Mouse (Mus musculus) ovary, adult 18-20 months (tissue): ENCODE measurements at regions not wholly inside any gene's neighbourhood (a gene's known extent, or its start where the extent isn't known, plus 50 kb on each side); places are given as distances from the start of the nearest gene placed in this dataset.

Experiments
- DNase-seq: peaks from one replicate; pipeline ENCODE4 v3.0.0; 2022; ENCODE audit warnings: low spot score, mixed read lengths

- DNase-seq: no peak
These were observed 480.3 kb upstream of the Hs6st1 start for GRCm38 (mm10) chr1:35587900-35588299.

- DNase-seq: no peak
These were observed 479.3 kb upstream of the Hs6st1 start for GRCm38 (mm10) chr1:35588939-35589338.

GRCm38 (mm10) chr1:35600847-35601246 lies 467.4 kb upstream of the Hs6st1 start:
- DNase-seq: no peak

- DNase-seq: no peak
These were observed 453.1 kb upstream of the Hs6st1 start for GRCm38 (mm10) chr1:35615131-35615530.

DNA sequence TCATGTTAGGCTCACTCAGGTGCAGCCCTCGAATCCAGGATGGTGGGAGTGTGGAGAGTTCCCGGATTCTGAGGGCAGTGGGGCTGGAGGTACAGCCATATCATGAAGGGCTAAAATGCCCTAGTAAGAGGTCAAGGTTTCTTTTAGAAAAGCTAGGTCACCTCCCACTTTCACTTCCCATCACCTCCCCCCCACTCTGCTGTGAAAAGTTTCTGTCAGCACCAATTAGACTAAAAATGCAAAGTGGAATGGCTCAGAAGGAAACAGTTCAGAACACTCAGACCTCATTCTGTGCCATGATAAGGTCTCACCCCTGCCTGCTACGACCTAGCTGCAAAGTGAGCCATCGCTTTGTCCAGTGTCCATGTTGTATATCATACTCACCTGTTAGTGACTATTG lies 448.7 kb upstream of the Hs6st1 start:
- no peak for DNase-seq

GRCm38 (mm10) chr1:35642595-35642994 lies 425.6 kb upstream of the Hs6st1 start:
- DNase-seq: no peak

- DNase-seq: peak; percentile 6
These were observed 414.9 kb upstream of the Hs6st1 start for GRCm38 (mm10) chr1:35653119-35653956.

DNA sequence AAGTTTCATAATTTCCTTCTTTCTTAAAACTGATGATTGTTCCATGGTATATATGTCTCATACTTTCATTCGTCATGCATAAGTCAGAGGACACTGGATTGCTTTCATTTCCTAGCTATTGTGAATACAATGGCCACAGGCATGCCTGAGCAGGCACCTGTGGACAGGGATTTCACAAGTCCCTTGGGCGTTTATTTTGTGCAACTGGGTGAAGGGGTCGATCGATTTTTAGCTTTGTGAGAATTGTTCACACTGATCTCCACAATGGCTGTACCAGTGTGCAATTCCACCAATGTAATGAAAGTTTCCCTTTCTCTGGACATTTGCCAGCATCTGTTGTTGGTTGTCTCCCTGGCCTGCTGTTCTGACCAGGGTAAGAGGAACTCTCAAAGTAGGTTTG lies 405.2 kb upstream of the Hs6st1 start:
- DNase-seq: no peak

DNA sequence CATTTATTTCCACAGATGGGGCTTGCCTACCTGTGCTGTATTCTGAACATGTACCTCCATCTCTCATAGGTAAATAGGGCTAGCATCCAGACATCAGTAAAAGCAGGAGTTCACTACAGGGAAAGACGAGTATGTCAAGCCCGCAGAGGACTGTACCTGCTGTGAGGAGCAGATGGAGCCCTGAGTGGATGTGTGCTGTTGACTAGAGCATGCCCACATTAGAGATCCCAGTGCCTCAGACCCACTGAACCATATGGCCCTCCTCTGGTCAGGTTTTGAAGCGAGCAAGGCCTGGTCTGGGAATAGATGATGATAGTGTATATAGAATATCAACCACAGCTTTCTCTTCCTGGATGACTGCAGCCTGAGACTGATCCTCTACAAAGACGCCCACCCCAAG lies 394.7 kb upstream of the Hs6st1 start:
- no peak for DNase-seq

DNA sequence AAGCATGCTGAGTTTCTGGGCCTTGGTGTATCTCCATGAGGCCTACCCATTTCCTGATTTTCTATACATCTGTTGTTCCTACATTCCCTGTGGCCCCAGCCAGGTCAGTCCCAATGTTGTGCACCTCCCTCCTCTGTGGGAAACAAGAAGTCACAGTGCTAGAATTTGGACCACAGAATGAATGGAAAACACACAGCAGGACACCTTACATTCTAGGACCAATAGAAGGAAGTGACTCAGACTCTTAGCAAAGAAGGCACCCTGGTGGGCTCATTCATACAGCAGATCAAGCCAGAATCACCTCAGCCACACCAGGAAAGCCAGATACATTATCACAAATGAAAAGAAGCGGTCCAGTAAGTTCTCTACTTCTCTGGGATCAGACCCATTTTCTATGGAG lies 394.2 kb upstream of the Hs6st1 start:
- no peak for DNase-seq

- DNase-seq: no peak
These were observed 385.7 kb upstream of the Hs6st1 start for GRCm38 (mm10) chr1:35682511-35682949.

DNA sequence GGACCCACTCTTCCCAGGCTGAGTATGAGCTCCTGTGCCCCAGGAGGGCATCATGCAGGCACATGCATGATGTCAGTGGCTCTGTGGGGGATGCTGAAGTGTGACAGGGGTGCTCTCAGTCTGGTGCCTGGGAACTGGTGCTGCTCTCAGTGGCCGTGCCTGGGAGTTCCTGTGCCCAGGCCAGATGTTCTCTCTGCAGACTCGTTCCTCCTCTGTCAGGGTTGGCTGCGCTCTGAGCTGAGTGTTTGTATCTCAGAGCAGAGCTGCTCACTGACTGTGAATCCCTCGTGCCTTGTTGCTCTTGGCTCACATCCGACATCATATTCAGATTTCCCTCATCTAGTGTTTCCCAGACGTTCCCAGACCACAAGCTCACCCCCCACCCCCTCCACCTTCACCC lies 382.5 kb upstream of the Hs6st1 start:
- no peak for DNase-seq

- DNase-seq: no peak
These were observed 373.9 kb upstream of the Hs6st1 start for GRCm38 (mm10) chr1:35694349-35694748.

DNA sequence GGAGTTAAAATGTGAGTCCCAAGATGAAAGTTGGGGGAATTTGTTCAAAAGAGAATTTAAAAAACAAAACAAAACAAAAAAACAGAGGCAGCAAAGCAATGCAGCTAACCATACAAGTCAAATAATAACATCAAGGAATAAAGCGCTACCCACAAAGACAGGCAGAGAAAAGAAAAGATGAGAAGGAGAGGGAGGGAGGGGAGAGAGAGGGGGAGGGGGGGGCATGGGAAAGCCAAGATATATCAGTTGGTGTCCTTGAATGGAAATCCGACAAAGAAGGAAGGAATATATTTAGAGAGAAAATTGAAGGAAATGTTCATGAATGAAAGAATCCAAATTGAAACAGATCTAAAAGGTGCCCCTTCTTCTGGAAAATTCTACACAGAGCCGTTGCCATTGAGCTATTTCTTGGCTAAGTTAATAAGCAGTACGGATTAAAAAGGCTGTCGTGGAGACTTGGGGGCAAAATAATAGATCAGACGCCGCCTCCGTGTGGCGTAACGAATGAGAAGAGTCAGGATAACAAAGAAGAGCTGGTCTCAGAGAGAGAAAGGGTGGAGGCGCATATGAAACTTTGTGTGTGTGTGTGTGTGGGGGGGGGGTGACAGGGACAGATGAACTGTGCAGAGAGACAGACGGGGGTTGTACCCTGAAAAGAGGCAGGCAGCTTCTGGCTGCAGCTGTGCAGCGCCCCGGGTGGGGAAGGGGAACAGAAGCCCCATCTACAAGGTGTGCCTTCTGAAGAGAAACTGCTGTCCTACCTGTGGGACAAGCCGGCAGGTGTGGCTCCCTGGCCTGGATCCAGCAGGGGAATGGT lies 373.2 kb upstream of the Hs6st1 start:
- DNase-seq: no peak

- DNase-seq: no peak
These were observed 371.0 kb upstream of the Hs6st1 start for GRCm38 (mm10) chr1:35697218-35697617.

DNA sequence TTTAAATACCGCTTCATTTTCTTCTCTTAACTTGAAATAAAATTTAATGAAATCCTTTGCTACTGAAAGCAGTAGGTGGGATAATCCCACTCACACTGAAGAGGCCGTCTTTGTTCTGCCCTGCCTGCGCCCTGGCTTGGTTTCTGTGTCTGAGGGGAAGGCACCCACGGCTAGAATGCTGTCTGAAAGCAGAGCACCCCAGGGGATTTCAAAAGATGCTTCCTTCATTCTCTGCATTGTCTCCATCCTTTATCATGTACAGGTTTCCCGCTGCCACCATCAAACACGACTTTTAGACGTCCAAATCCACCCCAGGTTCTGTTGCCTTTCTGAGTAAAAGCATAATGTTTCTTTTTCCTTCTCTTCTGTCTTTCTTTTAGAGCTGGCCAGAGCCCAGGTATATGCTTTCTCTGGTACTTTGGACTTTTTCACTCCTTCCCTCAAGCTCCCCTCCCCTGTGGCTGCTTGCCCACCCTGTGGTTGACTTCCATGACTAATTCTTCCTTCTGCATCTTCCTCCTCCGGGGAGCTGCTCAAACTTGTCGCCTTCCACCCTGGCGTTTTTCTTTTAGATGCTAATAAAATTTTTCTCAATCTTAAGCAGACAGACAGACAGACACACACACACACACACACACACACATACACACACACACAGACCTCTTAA lies 370.2 kb upstream of the Hs6st1 start:
- no peak for DNase-seq

- no peak for DNase-seq
These were observed 365.6 kb upstream of the Hs6st1 start for GRCm38 (mm10) chr1:35702585-35702984.

- DNase-seq: no peak
These were observed 361.9 kb upstream of the Hs6st1 start for GRCm38 (mm10) chr1:35706336-35706735.

DNA sequence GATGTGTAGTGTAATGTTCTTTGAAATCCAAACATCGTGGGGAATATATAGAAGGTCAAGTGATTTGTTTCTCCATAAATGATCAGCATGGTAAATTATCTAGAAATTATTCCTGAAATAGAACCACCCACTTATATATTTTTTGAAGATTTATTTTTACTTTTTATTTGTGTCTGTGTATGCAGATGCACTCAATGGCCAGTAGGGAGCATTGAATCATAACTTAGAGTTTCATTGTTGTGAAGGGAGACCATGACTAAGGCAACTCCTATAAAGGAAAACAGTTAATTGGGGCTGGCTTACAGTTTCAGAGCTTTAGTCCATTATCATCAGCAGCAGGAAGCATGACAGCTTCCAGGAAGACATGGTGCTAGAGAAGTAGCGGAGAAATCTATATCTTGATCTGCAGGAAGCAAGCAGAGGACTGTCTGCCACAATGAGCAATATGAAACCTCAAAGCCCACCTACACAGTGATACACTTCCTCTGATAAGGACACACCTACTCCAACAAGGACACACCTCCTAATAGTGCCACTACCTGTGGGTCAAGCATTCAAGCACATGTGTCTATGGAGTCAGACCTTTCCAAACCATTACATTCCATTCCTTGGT lies 359.9 kb upstream of the Hs6st1 start:
- DNase-seq: no peak

DNA sequence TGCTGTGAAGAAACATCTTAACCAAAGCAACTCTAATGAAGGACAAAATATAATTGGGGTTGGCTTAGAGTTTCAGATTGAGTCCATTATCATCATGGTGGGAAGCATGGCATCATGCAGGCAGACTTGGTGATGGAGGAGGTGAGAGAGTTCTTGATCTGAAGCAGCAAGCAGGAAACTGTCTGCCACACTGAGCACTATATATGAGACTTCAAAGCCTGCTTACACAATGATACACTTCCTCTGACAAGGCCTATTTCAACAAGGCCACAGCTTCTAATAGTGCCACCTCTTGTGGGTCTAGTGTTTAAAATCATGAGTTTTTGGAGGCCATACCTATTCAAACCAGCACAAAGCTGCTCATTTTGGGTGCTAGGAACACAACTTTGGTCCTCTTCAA lies 359.0 kb upstream of the Hs6st1 start:
- DNase-seq: no peak

- DNase-seq: no peak
These were observed 354.2 kb upstream of the Hs6st1 start for GRCm38 (mm10) chr1:35713961-35714360.

DNA sequence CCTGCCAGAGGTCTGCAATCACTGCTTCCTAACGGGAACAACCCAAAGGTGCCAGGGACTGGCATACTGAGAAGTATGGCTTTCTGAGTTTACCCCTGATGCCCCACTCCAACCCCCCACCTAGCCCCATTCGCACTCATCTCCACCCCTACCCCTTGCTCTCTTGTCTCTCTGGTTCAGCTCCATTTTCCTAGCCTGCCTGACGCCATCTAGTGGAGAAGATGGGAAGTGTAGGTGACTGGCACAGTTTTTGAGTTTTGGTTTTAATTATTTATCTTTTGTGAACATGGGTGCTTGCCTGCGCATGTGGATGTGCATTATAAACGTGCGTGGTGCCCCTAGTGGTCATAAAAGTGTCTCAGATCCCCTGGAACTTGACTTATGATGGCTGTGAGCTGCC lies 352.3 kb upstream of the Hs6st1 start:
- DNase-seq: no peak
